Mouse (Mus musculus): ENCODE results near the gene Krtap21-1.

Krtap21-1 gene

GRCm38 (mm10) chr16:89403768-89404167, at the start of gene Krtap21-1:
TSS of gene Krtap21-1 (minus strand) at chr16:89403868.
- DNase-seq (ENCODE audit: low spot score): no peak

GRCm38 (mm10) chr16:89429586-89429985, 25.9 kb upstream of the Krtap21-1 start:
- DNase-seq (ENCODE audit: low spot score): no peak

DNA sequence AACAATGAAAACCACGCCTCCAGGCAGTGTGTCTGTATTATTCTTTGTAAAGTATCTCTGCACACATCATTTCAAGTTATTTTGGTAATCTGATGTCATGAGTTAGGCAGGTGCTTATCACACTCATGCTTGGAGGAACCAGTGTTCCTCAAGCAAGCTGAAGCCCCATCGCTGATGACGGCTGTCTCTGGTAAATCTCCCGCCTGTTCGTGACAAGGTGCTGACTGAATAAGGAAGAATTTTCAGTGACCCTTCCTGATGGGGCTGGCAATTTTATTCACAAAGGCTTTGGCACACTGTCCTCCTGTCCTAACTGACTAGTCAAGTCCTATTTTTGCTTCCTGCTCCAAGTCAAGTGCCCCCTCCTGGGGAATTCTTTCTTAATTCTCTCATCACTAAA, 21.6 kb upstream of the Krtap21-1 start:
- no peak for DNase-seq (ENCODE audit: low spot score)

GRCm38 (mm10) chr16:89420011-89420410, 16.3 kb upstream of the Krtap21-1 start, which contains the start of gene Krtap6-2:
TSS of gene Krtap6-2 (minus strand) at chr16:89420111.
- DNase-seq (ENCODE audit: low spot score): no peak

GRCm38 (mm10) chr16:89416311-89416710, 12.6 kb upstream of the Krtap21-1 start:
- DNase-seq (ENCODE audit: low spot score): no peak

DNA sequence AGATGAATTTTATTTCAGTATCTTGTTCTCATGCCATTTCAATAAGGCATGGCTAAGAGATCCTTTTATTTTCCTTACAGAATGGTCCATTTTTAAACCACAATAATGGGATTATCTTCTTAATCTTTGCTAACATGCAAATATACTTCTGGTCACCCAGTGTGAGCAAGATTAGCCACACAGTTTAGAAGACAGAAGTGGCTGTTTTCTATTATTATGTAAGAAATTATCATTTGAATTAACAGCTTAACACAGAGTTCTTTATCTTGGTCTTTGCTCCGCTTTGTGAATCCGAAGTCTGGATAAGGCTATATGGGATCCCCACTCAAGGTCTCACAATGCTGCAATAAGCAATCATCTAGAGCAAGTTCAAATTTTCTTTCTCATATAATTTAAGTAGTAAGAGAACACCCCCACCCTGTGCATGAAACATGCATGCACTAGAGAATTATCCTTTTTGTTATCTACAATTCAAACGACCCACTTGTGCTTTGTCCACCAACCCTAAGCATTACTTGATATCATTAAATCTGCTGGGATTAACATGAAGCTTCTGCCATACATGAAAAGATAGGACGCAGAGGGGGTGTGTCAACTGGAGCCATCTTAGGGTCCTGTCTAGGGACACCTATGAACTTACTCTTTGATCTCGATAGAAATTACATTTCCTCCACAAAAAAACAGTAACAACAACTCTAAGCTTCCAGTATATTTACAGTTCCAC, 6.8 kb upstream of the Krtap21-1 start:
- no peak for DNase-seq (ENCODE audit: low spot score)

- DNase-seq (ENCODE audit: low spot score): no peak
Observed at GRCm38 (mm10) chr16:89372734-89373461, 30.8 kb downstream of the Krtap21-1 start.

All from testis, postnatal 14 days (tissue).